Mouse (Mus musculus) MEL (cell line): ENCODE measurements around the gene Rxfp3. TPM values are rescaled to one million over a fixed set of nuclear protein-coding genes. Genes with fewer than 3 reads are reported as not detected.
"Not testable (repeated sequence)": the region's sequence is repeated elsewhere in the genome, so short reads cannot be mapped to it uniquely, and the experiment has no call there.

Experiments used
- DNase-seq: peaks from one replicate; pipeline ENCODE4 v3.0.0; 2011; ENCODE audit warnings: low read depth, low spot score
- H3K27ac ChIP-seq: 2 replicates; pipeline ENCODE4 v1.5.1; 2012; ENCODE audit warnings: low read depth, mild to moderate bottlenecking, control low read depth, low read length, moderate library complexity; ENCODE audit not compliant: control insufficient read depth
- H3K27me3 ChIP-seq, 2 experiments: fragments of 150-350 bp in 1 of 2; sonication (generic) in 1 of 2; 2 replicates each; pipeline ENCODE4 v1.6.1; 2012; ENCODE audit warnings: low read length in 2 of 2, mild to moderate bottlenecking in 2 of 2, improper control_type of control experiment in 1 of 2, moderate library complexity in 1 of 2; ENCODE audit not compliant: insufficient read depth in 2 of 2, control insufficient read depth in 1 of 2
- H3K36me3 ChIP-seq, 2 experiments: 2 replicates each; pipeline ENCODE4 v1.6.1; 2012 to 2014; ENCODE audit warnings: low read length in 2 of 2, improper control_type of control experiment in 1 of 2, inconsistent platforms in 1 of 2, mild to moderate bottlenecking in 1 of 2; ENCODE audit not compliant: insufficient read depth in 2 of 2, control insufficient read depth in 1 of 2
- H3K4me1 ChIP-seq, 2 experiments: fragments of 150-350 bp in 1 of 2; sonication (generic) in 1 of 2; 2 replicates each; pipeline ENCODE4 v1.6.1; 2012; ENCODE audit warnings: low read length in 2 of 2, improper control_type of control experiment in 1 of 2, mild to moderate bottlenecking in 1 of 2; ENCODE audit not compliant: insufficient read depth in 2 of 2, control insufficient read depth in 1 of 2
- H3K4me3 ChIP-seq, 2 experiments: fragments of 150-350 bp in 1 of 2; sonication (generic) in 1 of 2; 2 replicates each; pipeline ENCODE4 v1.5.1; 2012; ENCODE audit warnings: low read depth in 2 of 2, low read length in 2 of 2, mild to moderate bottlenecking in 2 of 2, moderate library complexity in 2 of 2, control low read depth in 1 of 2, improper control_type of control experiment in 1 of 2; ENCODE audit not compliant: control insufficient read depth in 1 of 2, insufficient read depth in 1 of 2
- H3K79me2 ChIP-seq: 2 replicates; pipeline ENCODE4 v1.6.1; 2012; ENCODE audit warnings: mild to moderate bottlenecking, low read length, moderate library complexity; ENCODE audit not compliant: control insufficient read depth, poor library complexity, insufficient read depth
- H3K9ac ChIP-seq: 2 replicates; pipeline ENCODE4 v1.6.1; 2012; ENCODE audit warnings: low read depth, mild to moderate bottlenecking, control low read depth, low read length, moderate library complexity; ENCODE audit not compliant: control insufficient read depth, poor library complexity, severe bottlenecking
- H3K9me3 ChIP-seq: fragments of 150-350 bp; sonication (generic); replicated peaks from 2 replicates; pipeline ENCODE4 v1.6.1; 2012; ENCODE audit warnings: mild to moderate bottlenecking, low read length, improper control_type of control experiment, moderate library complexity; ENCODE audit not compliant: insufficient read depth
- BHLHE40 ChIP-seq: IDR thresholded peaks from 2 replicates; pipeline ENCODE4 v1.6.1; 2012; ENCODE audit warnings: low read depth, mild to moderate bottlenecking, inconsistent platforms, low read length, improper control_type of control experiment, borderline replicate concordance
- EP300 ChIP-seq, 2 experiments: IDR thresholded peaks; 2 replicates each; pipeline ENCODE4 v1.6.1; 2011; ENCODE audit warnings: improper control_type of control experiment in 2 of 2, low read length in 2 of 2, low read depth in 1 of 2, mild to moderate bottlenecking in 1 of 2
- GATA1 ChIP-seq: IDR thresholded peaks from 2 replicates; pipeline ENCODE4 v1.6.1; 2011; ENCODE audit warnings: low read depth, low read length, improper control_type of control experiment
- HCFC1 ChIP-seq: IDR thresholded peaks from 2 replicates; pipeline ENCODE4 v1.6.1; 2012; ENCODE audit warnings: low read depth, mild to moderate bottlenecking, inconsistent platforms, low read length, improper control_type of control experiment, moderate library complexity
- MAFK ChIP-seq: IDR thresholded peaks from 2 replicates; pipeline ENCODE4 v1.6.1; 2011; ENCODE audit warnings: low read depth, mild to moderate bottlenecking, low read length, improper control_type of control experiment, borderline replicate concordance
- MAZ ChIP-seq: IDR thresholded peaks from 2 replicates; pipeline ENCODE4 v1.6.1; 2012; ENCODE audit warnings: low read depth, mild to moderate bottlenecking, inconsistent platforms, low read length, improper control_type of control experiment
- MEF2A ChIP-seq: IDR thresholded peaks from 2 replicates; pipeline ENCODE4 v1.6.1; 2014; ENCODE audit warnings: low read depth, mild to moderate bottlenecking, inconsistent platforms, low read length, improper control_type of control experiment; ENCODE audit not compliant: poor library complexity, insufficient replicate concordance, severe bottlenecking; ENCODE audit errors: extremely low read depth
- MXI1 ChIP-seq: IDR thresholded peaks from 2 replicates; pipeline ENCODE4 v1.6.1; 2011; ENCODE audit warnings: mild to moderate bottlenecking, low read depth, low read length, improper control_type of control experiment
- MYB ChIP-seq: IDR thresholded peaks from 2 replicates; pipeline ENCODE4 v1.6.1; 2011; ENCODE audit warnings: mild to moderate bottlenecking, low read depth, low read length, improper control_type of control experiment
- NRF1 ChIP-seq: IDR thresholded peaks from 2 replicates; pipeline ENCODE4 v1.6.1; 2014; ENCODE audit warnings: low read depth, mild to moderate bottlenecking, inconsistent platforms, low read length, improper control_type of control experiment, moderate library complexity; ENCODE audit not compliant: poor library complexity, insufficient read depth, severe bottlenecking
- POLR2AphosphoS2 ChIP-seq: IDR thresholded peaks from 2 replicates; pipeline ENCODE4 v1.6.1; 2011; ENCODE audit warnings: low read length, improper control_type of control experiment
- ZKSCAN1 ChIP-seq: IDR thresholded peaks from 2 replicates; pipeline ENCODE4 v1.6.1; 2012; ENCODE audit warnings: low read depth, mild to moderate bottlenecking, inconsistent platforms, low read length, improper control_type of control experiment, moderate library complexity
- polyA plus RNA-seq, 2 experiments: library from polyadenylated mRNA; stranded (reverse) in 1 of 2; unstranded in 1 of 2; fragments of >175 nt in 1 of 2; fragments of >200 nt in 1 of 2; gene quantifications; 2 replicates each; pipeline versions ENCODE4 v1.2.1 to v1.2.4; 2012; ENCODE audit warnings: low replicate concordance in 2 of 2, low read depth in 1 of 2; ENCODE audit not compliant: insufficient read length in 2 of 2, insufficient read depth in 1 of 2, missing spikeins in 1 of 2
- total RNA-seq: library from RNA; depleted of rRNA; stranded (reverse); fragments of 300-350 nt; gene quantifications from 2 replicates; pipeline ENCODE4 v1.2.3, GENCODE M21; 2012

The Rxfp3 gene
- total and polyA plus RNA-seq, 3 experiments = not detected

- Histone ChIP-seq H3K4me1 (no peaks in the 10 kb centered on the region), H3K9ac (no peak overlapping the region), H3K79me2 (no peaks in the 10 kb centered on the region), H3K4me3 (no peak overlapping the region), H3K27me3 (no peaks in the 10 kb centered on the region), H3K36me3 (no peaks in the 10 kb centered on the region), H3K27ac (no peak overlapping the region), H3K9me3 (no peaks in the 10 kb centered on the region)
- no peak for DNase-seq
- TF ChIP-seq POLR2AphosphoS2 (no peak), MXI1 (no peak), NRF1 (no peak)
Measured at GRCm38 (mm10) chr15:10991566-10991965, 46.2 kb downstream of the Rxfp3 start.

GRCm38 (mm10) chr15:10990411-10990810 lies 47.4 kb downstream of the Rxfp3 start:
- no peak for TF ChIP-seq MAZ
- no peak for TF ChIP-seq BHLHE40
- TF ChIP-seq POLR2AphosphoS2 = no peak
- TF ChIP-seq MAFK = no peak
- no peak for TF ChIP-seq MYB
- TF ChIP-seq MEF2A = no peak

GRCm38 (mm10) chr15:10986477-10986876 lies 51.3 kb downstream of the Rxfp3 start:
- H3K4me1 ChIP-seq, H3K9me3 ChIP-seq, H3K27me3 ChIP-seq, H3K9ac ChIP-seq, H3K27ac ChIP-seq, H3K79me2 ChIP-seq, DNase-seq, H3K36me3 ChIP-seq, H3K4me3 ChIP-seq: not testable (repeated sequence)

More at GRCm38 (mm10) chr15:10990411-10990810, 47.4 kb downstream of the Rxfp3 start:
- Histone ChIP-seq H3K27ac (no peak overlapping the region), H3K27me3 (no peaks in the 10 kb centered on the region), H3K36me3 (no peaks in the 10 kb centered on the region), H3K4me3 (no peak overlapping the region), H3K9ac (no peak overlapping the region), H3K4me1 (no peaks in the 10 kb centered on the region), H3K79me2 (no peaks in the 10 kb centered on the region), H3K9me3 (no peaks in the 10 kb centered on the region)
- no peak for DNase-seq

DNA sequence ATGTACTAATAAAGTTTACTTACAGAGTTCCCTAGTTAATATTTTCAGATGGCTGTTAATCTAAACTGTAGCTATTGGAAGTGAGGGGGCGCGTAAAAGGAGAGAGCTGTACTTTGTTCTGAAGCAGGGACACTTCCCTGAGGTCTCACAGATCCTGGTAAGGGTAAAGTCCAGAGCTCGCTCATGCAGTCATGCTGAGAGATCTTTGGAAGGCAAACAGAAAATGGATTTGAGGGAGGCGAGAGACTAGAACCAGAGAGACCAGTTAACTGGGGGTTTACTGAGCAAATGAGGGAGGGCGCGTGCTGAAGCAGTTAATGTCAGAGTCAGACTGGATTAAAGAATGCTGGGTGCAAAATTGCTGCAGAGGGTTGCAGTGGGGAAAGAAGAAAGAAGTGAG lies 52.0 kb downstream of the Rxfp3 start:
- no peak for DNase-seq
- H3K27ac ChIP-seq = no peak overlapping the region
- H3K9ac ChIP-seq = no peak overlapping the region
- no peaks in the 10 kb centered on the region for H3K4me1 ChIP-seq
- H3K4me3 ChIP-seq = no peak overlapping the region
- no peaks in the 10 kb centered on the region for H3K9me3 ChIP-seq
- TF ChIP-seq EP300 (IDR thresholded peaks at IDR 0.05; ENCODE audit: low read depth in 1 of 2, low read length in 2 of 2) (no peak), NRF1 (no peak), HCFC1 (no peak), MXI1 (no peak), BHLHE40 (no peak), GATA1 (no peak), ZKSCAN1 (no peak)
- H3K79me2 ChIP-seq = no peaks in the 10 kb centered on the region
- no peaks in the 10 kb centered on the region for H3K27me3 ChIP-seq
- H3K36me3 ChIP-seq = no peaks in the 10 kb centered on the region
